Mouse (Mus musculus) limb, embryonic 11.5 days (tissue): ENCODE measurements at regions not wholly inside any gene's neighbourhood (a gene's known extent, or its start where the extent isn't known, plus 50 kb on each side); places are given as distances from the start of the nearest gene placed in this dataset.

Experiments used
- ATAC-seq: fragments of 200-750 bp; cut with Nextera tagmentation; 2 replicates; pipeline ENCODE4 v1.8.0; 2017; ENCODE audit warnings: low read depth; ENCODE audit not compliant: insufficient number of reproducible peaks, low FRiP score, low TSS enrichment
- DNase-seq: peaks from one replicate; pipeline ENCODE4 v3.0.0-alpha.2; 2015; ENCODE audit warnings: low spot score
- H3K27ac ChIP-seq: fragments of 300-500 bp; sonication (generic); replicated peaks from 2 replicates; pipeline ENCODE4 v1.5.1; 2014; ENCODE audit warnings: low read depth, mild to moderate bottlenecking, low read length
- H3K27me3 ChIP-seq: fragments of 300-500 bp; sonication (generic); 2 replicates; pipeline ENCODE4 v1.6.1; 2014; ENCODE audit warnings: mild to moderate bottlenecking, low read length, mixed read lengths; ENCODE audit not compliant: control insufficient read depth, insufficient read depth
- H3K36me3 ChIP-seq: fragments of 300-500 bp; sonication (generic); 2 replicates; pipeline ENCODE4 v1.6.1; 2014; ENCODE audit warnings: mild to moderate bottlenecking, low read length, moderate library complexity, mixed read lengths; ENCODE audit not compliant: control insufficient read depth, insufficient read depth
- H3K4me1 ChIP-seq: fragments of 300-500 bp; sonication (generic); 2 replicates; pipeline ENCODE4 v1.6.1; 2014; ENCODE audit warnings: low read length, mixed read lengths; ENCODE audit not compliant: control insufficient read depth, insufficient read depth
- H3K4me2 ChIP-seq: fragments of 300-500 bp; sonication (generic); 2 replicates; pipeline ENCODE4 v1.6.1; 2014; ENCODE audit warnings: low read depth, mild to moderate bottlenecking, moderate library complexity; ENCODE audit not compliant: severe bottlenecking
- H3K4me3 ChIP-seq: fragments of 300-500 bp; sonication (generic); 2 replicates; pipeline ENCODE4 v1.5.1; 2014; ENCODE audit warnings: low read depth, low read length
- H3K9ac ChIP-seq: fragments of 300-500 bp; sonication (generic); 2 replicates; pipeline ENCODE4 v1.6.1; 2014; ENCODE audit warnings: mild to moderate bottlenecking, low read length
- H3K9me3 ChIP-seq: fragments of 300-500 bp; sonication (generic); 2 replicates; pipeline ENCODE4 v1.6.1; 2016; ENCODE audit warnings: low read length; ENCODE audit not compliant: control insufficient read depth
- WGBS: fragments of 180-500 bp; shearing (Covaris S2); extraction: QIAGEN DNeasy Blood & Tissue Kit; methylation state at CpG from one replicate; pipeline ENCODE4 v1.1.7; 2014; 5-methylcytosine and 5-hydroxymethylcytosine counted together

DNA sequence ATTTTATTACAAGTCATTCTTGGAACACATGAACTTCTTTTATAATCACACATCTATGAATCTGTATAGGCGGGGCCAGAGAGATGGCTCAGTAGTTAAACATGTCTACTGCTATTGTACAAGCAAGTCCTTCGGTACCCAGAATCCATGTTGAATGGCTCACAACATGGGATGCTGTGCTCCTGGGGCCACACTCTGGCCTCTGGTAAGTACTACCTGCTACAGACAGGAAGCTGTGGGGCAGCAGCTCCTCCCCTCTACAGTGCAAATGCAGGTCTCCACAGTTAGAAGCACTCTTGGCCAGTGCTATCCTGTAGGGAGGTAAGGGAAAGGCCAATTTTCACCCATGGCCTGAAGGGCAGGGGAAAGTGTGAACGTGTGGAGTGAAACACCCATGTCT is 506.0 kb downstream of the Irx1 start:
- H3K9ac ChIP-seq = no peak overlapping the region
- H3K4me1 ChIP-seq = no peaks in the 10 kb centered on the region
- H3K4me2 ChIP-seq = no peak overlapping the region
- 78% methylated on average over 3 of the region's 3 CpGs for WGBS
- no peak overlapping the region for H3K27ac ChIP-seq
- no peaks in the 10 kb centered on the region for H3K9me3 ChIP-seq
- peaks cover 31% of the 10 kb centered on the region for H3K27me3 ChIP-seq
- H3K4me3 ChIP-seq = no peak overlapping the region
- no peaks in the 10 kb centered on the region for H3K36me3 ChIP-seq
- no peak for DNase-seq
- no peak for ATAC-seq

DNA sequence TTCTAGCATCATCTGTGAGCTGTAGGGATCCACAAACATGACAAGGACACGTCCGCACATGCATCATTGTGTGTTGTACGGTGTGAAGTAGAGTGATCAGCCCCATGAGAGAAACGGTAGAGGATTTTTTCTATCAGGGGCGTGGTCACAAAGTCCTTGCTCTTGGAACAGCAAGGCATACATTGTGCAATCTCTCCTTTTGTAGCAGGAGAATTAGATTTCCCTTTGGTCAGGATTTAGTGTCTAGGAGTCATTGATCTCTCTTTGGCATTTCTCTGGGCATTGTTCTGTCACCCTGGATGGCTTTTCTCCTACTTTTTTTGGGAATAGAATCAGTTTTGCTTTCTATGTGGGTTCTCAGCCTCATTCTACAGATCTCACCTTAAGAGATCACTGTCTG is 511.3 kb downstream of the Irx1 start:
- peaks cover 8% of the 10 kb centered on the region; the same call in 1 of the 2 replicates for H3K27me3 ChIP-seq
- no peaks in the 10 kb centered on the region for H3K4me1 ChIP-seq
- H3K9me3 ChIP-seq = no peaks in the 10 kb centered on the region
- H3K27ac ChIP-seq = no peak overlapping the region
- H3K36me3 ChIP-seq = no peaks in the 10 kb centered on the region
- H3K9ac ChIP-seq = no peak overlapping the region
- no peak for ATAC-seq
- H3K4me3 ChIP-seq = no peak overlapping the region
- WGBS = 90% methylated on average over 5 of the region's 5 CpGs
- DNase-seq = no peak
- H3K4me2 ChIP-seq = no peak overlapping the region

DNA sequence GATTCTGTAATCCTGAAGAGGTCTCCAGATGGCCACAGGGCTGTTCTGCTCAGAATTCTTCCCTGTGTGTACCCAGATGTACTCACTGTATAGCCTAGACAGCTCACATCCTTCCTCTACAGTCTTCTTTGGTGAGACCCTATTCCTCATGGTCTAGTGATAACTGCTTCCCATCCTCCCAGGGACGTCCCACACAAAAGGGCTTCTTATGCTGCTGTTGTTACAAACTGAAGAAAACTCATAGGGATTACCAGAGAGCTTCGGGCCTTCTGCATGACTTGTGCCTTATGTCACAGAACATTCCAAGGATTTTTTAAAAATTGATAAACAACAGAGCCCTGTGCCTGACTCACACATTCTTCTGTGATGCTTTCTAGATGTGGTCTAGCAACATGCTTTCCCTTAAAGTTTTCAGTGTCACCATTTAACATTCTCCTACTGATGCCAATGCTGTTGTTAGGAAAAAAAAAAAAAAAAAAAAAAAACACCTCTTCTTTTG is 525.9 kb downstream of the Irx1 start:
- WGBS = 73% methylated on average over 2 of the region's 2 CpGs
- no peaks in the 10 kb centered on the region for H3K9me3 ChIP-seq

DNA sequence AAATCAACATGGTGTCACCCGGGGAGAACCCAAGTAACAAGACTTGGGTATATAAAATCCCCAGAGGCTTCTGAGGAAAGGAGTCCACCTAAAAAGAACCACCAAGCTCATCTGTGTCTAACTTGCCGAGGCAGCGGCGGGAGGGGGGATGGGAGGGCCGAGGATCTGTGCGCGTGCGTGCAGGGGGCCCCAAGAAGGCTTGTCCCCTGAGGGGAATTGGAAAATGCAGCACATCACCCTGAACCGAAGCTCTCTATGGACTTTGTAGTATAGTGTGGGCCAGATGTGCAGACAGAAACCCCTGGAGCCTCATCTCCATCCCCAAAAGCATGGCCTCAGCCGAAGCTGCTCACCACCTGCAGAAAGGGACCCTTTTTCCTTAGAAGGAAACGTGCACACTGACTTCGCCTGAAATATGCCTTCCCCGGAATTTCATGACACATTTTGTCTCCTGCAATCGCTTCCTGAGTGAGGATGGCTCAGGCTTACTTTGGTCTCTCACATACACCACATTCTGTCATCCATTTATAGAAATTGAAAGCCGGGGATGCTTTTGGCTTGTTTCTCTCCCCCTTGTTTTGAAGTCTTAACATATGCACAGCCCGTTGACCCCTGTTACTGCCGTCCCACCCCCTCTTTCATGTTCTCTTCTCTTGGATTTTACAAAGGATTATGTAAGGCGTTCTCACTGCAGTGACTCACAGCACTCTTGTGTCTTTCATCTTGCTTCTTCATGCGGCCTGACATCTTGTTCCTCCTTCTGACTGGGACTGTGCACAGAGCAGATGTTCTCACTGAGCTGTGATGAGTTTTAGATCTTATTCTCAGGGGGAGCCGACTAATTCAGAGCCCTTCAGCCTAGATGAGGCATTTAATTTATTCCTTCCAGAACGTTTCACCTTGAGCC is 559.6 kb downstream of the Irx1 start:
- Histone ChIP-seq H3K4me2 (no peak overlapping the region), H3K27ac (no peak overlapping the region), H3K4me1 (no peaks in the 10 kb centered on the region), H3K9me3 (no peaks in the 10 kb centered on the region), H3K36me3 (no peaks in the 10 kb centered on the region), H3K9ac (no peak overlapping the region), H3K4me3 (no peak overlapping the region), H3K27me3 (no peaks in the 10 kb centered on the region)
- DNase-seq = no peak
- ATAC-seq = no peak
- 57% methylated on average over 21 of the region's 21 CpGs for WGBS

More for the DNA sequence above, 525.9 kb downstream of the Irx1 start:
- no peak overlapping the region for H3K27ac ChIP-seq
- DNase-seq (no peak), ATAC-seq (no peak)
- H3K4me2 ChIP-seq = no peak overlapping the region
- no peaks in the 10 kb centered on the region for H3K4me1 ChIP-seq
- H3K4me3 ChIP-seq = no peak overlapping the region
- no peaks in the 10 kb centered on the region for H3K27me3 ChIP-seq
- H3K36me3 ChIP-seq = no peaks in the 10 kb centered on the region
- no peak overlapping the region for H3K9ac ChIP-seq

DNA sequence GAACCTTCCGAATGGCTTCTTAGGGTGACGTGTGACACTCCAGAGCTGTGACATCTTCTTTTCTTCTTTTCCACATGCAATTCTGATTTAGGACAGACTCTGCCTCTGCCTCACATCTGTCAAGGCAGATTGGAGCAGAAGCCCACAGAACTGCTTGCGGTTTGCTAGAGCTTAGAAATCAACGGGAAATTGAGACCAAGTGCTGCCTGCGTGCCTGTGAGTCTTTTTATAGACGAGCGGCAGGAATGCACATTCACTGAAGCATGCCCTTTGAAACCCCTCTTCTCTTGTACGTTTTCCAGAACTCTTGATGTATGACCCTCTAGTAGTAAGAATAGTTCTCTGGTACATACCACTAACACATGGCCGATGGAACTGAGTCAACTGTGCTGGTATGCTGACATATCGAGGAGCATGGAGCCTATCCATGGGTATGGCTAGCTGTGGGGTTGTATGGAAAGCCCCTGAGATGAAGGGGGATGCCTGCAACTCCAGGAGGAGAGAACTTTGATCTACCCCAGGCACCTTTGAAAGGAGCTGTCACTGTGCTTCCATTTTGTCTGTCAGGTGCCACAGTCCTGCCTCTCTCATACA is 552.2 kb upstream of the Adamts16 start:
- Histone ChIP-seq H3K4me3 (no peak overlapping the region), H3K9ac (no peak overlapping the region), H3K27ac (no peak overlapping the region), H3K36me3 (no peaks in the 10 kb centered on the region), H3K4me2 (no peak overlapping the region), H3K9me3 (no peaks in the 10 kb centered on the region), H3K27me3 (no peaks in the 10 kb centered on the region), H3K4me1 (no peaks in the 10 kb centered on the region)
- ATAC-seq (no peak), DNase-seq (no peak)
- WGBS = 74% methylated on average over 10 of the region's 10 CpGs

DNA sequence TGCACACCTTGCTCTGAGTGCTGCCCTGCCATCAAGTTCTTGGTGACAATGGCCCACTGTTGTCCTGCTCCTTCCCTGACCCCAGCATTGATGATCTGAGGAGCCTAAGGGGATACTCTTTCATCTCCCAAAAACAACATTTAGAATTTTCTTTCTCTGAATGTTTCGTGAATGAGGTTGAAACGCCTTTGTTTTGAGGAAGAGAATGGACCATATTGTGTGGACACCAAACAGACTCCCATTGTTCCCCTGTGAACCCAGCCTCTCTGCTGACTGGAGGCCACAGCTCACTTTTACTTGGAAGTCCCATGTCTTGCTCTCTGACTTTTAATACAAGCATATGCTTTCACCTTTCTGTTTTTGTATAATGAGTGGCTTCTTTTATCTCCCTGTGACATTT is 537.0 kb upstream of the Adamts16 start:
- no peak for DNase-seq
- Histone ChIP-seq H3K4me1 (no peaks in the 10 kb centered on the region), H3K27ac (no peak overlapping the region), H3K4me2 (no peak overlapping the region), H3K9me3 (no peaks in the 10 kb centered on the region), H3K9ac (no peak overlapping the region), H3K4me3 (no peak overlapping the region), H3K27me3 (no peaks in the 10 kb centered on the region), H3K36me3 (no peaks in the 10 kb centered on the region)
- ATAC-seq = no peak
- WGBS = 88% methylated on average over 2 of the region's 2 CpGs

DNA sequence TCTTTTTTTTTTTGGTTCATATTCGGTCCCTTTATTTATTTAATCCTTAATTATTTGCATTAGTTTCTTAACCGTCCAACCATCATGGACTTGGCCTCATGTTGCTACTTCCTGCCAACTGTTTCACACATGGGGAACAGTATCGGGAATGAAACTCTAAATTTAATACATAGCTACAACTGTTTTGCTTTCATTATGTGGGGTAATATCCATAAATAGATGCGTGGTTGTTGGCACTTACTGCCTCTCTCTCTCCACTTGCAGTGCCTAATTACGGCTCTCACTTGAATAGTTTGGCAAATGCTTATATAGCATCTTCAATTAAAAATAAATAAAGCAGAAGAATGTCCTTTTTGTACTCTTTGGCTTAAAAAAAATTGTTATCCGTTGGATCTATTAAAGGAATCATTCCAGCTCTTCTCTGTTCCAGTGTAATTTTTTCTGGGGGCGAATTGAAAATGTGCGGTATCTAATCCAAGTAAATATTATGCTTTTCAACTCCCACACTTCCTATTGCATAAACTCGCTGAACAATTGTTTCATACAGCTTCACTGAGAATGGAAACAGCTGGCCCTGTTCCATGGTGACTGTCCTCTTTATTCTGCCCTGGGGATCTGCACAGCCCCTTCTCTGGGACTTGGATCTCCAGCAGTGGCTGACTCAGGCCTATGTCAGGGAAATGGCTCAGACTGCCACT is 534.4 kb upstream of the Adamts16 start:
- H3K4me2 ChIP-seq = no peak overlapping the region
- ATAC-seq (no peak), DNase-seq (no peak)
- H3K9ac ChIP-seq = no peak overlapping the region
- 86% methylated on average over 9 of the region's 9 CpGs for WGBS
- H3K36me3 ChIP-seq = no peaks in the 10 kb centered on the region
- no peaks in the 10 kb centered on the region for H3K27me3 ChIP-seq
- H3K27ac ChIP-seq = no peak overlapping the region
- no peaks in the 10 kb centered on the region for H3K9me3 ChIP-seq
- no peak overlapping the region for H3K4me3 ChIP-seq
- no peaks in the 10 kb centered on the region for H3K4me1 ChIP-seq
